Mouse (Mus musculus) monocyte, adult 2 months (primary cell): Measurements from ENCODE around the gene Aurkb.

Experiments
- DNase-seq, 2 experiments: peaks; one replicate each; pipeline ENCODE4 v3.0.0; 2022; ENCODE audit warnings: low spot score in 2 of 2, low read depth in 1 of 2

The Aurkb gene

GRCm38 (mm10) chr11:69063413-69064201, 18.2 kb downstream of the Aurkb start:
- peak in 1 of 2 experiments; percentile 73 for DNase-seq

- DNase-seq: no peak
Observed at GRCm38 (mm10) chr11:69064259-69065133, 19.0 kb downstream of the Aurkb start.

- no peak for DNase-seq
Observed at GRCm38 (mm10) chr11:69065394-69065925, 20.0 kb downstream of the Aurkb start.

- no peak for DNase-seq
Observed at GRCm38 (mm10) chr11:69066163-69066861, 20.9 kb downstream of the Aurkb start.

- DNase-seq: peak in 1 of 2 experiments; percentile 73
Observed at GRCm38 (mm10) chr11:69066956-69067355, 21.5 kb downstream of the Aurkb start.

GRCm38 (mm10) chr11:69067601-69068000, 22.2 kb downstream of the Aurkb start:
- no peak for DNase-seq

GRCm38 (mm10) chr11:69070093-69070492, 24.6 kb downstream of the Aurkb start:
- DNase-seq: no peak

GRCm38 (mm10) chr11:69070590-69071222, 25.3 kb downstream of the Aurkb start, which contains the start of gene Tmem107:
TSS of gene Tmem107 (plus strand) at chr11:69070806.
- peak; percentile 73 to 84 for DNase-seq

GRCm38 (mm10) chr11:69071262-69071661, 25.8 kb downstream of the Aurkb start:
- no peak for DNase-seq

- DNase-seq: no peak
Observed at GRCm38 (mm10) chr11:69072234-69072633, 26.8 kb downstream of the Aurkb start.

GRCm38 (mm10) chr11:69072666-69073064, 27.2 kb downstream of the Aurkb start:
- no peak for DNase-seq

- DNase-seq: peak in 1 of 2 experiments; percentile 80
Observed at GRCm38 (mm10) chr11:69073065-69073888, 27.8 kb downstream of the Aurkb start.

- no peak for DNase-seq
Observed at GRCm38 (mm10) chr11:69073951-69074775, 28.7 kb downstream of the Aurkb start.

GRCm38 (mm10) chr11:69074776-69075069, 29.3 kb downstream of the Aurkb start:
- DNase-seq: no peak

- DNase-seq: no peak
Observed at GRCm38 (mm10) chr11:69075764-69076479, 30.5 kb downstream of the Aurkb start.

GRCm38 (mm10) chr11:69076572-69076971, 31.1 kb downstream of the Aurkb start:
- DNase-seq: no peak

GRCm38 (mm10) chr11:69077316-69077715, 31.9 kb downstream of the Aurkb start:
- DNase-seq: no peak

GRCm38 (mm10) chr11:69078041-69078440, 32.6 kb downstream of the Aurkb start:
- no peak for DNase-seq
